Comparison of ENCODE assay signal across 8 mouse cellular contexts in the genomic region with DNA sequence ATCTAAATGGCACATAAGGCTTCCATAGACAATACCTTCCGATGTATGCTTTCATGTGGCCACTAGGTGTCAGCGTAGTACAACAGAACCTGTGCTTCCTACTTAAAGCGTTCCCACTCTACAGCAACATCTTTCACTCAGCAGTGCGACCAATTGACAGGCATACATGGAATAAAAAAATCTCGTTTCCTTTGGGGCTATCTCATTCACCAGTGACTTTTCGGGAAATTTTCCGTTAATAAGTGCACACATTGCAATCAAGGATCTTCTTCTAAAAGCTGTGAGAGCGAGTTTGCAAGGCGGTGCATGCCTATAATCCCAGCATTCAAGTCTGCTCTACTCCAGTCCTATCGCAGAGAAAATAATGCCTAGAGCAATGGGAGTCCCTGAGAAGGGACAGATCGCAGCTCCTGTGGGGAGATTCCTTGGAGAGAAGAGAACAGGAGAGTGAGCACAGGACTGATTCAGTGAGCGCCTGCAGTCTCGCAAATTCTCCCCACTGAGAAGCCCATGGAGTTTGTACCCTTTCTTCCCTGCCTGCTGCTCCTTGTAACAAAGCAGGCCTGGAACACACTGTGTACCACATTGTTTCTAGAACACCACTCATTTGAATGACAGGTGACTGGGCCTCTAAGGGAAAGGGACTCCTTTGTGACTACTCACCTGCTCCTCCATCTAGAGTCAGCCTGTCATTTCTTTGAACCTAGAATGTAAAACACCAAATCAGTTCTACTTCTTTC.
DNase-seq lines count a peak whose midpoint lies in the region; ATAC-seq and TF ChIP-seq lines count a peak whose summit lies in the region.

No protein-coding gene starts in this region.

- peaks cover 6% of the 10 kb centered on the region for H3K4me1 ChIP-seq in midbrain, embryonic 12.5 days

- peak; percentile 88 for TF ChIP-seq CTCF in left cerebral cortex, adult 2 months (IDR thresholded peaks at IDR 0.05)

- no peaks in the 10 kb centered on the region for H3K27me3 ChIP-seq in midbrain, embryonic 12.5 days

- no peaks in the 10 kb centered on the region for H3K9me3 ChIP-seq in midbrain, embryonic 12.5 days

- H3K27ac ChIP-seq in left cerebral cortex, adult 2 months = no peak overlapping the region
- H3K27ac ChIP-seq in midbrain, embryonic 12.5 days (replicated peaks) = peak overlapping the region; percentile 46; the same call in 1 of the 2 replicates

- DNase-seq in urinary bladder, adult 18-20 months (ENCODE audit: low spot score in 2 of 2) = peak; percentile 3 to 22
- no peak for DNase-seq in urinary bladder, postnatal 10 days (ENCODE audit: low spot score)
- peak; percentile 58 to 75 for DNase-seq in cerebellum, postnatal 25 days
- DNase-seq in frontal cortex, postnatal 25 days (ENCODE audit: low spot score in 2 of 2) = peak; percentile 36 to 43
- peak; percentile 63 to 70 for DNase-seq in left cerebral cortex, adult 2 months (ENCODE audit: extremely low spot score in 1 of 2, low spot score in 2 of 2)
- peak; percentile 12 to 59 for DNase-seq in spleen, postnatal 10 days (ENCODE audit: low spot score in 2 of 2)

- intact Hi-C loops in left cerebral cortex, adult 2 months (cut with DNase I) = loop anchor here (1.0 to 2.0 kb wide), 5 partner anchors 155 to 654 kb away; no protein-coding TSS in a partner anchor

- H3K9ac ChIP-seq in midbrain, embryonic 12.5 days (replicated peaks) = 0 out of 2 replicates have a peak overlapping the region, but pooled peaks have one; percentile 34

- peak overlapping the region; percentile 32 for H3K4me3 ChIP-seq in left cerebral cortex, adult 2 months
- peak overlapping the region; percentile 21; the same call in 1 of the 2 replicates for H3K4me3 ChIP-seq in midbrain, embryonic 12.5 days

- WGBS in midbrain, embryonic 12.5 days = 12% methylated on average over 13 of the region's 13 CpGs

- no peaks in the 10 kb centered on the region for H3K36me3 ChIP-seq in midbrain, embryonic 12.5 days

- ATAC-seq in inflammation-experienced regulatory T-cells, adult 6 months = peak; percentile 96
- peak; percentile 95 for ATAC-seq in midbrain, embryonic 12.5 days (ENCODE audit: low FRiP score, low read depth)

- H3K4me2 ChIP-seq in midbrain, embryonic 12.5 days (replicated peaks) = peak overlapping the region; percentile 50
